Mouse (Mus musculus) layer of hippocampus, adult 11-12 months (tissue): ENCODE measurements around the gene Tbcel.
A peak's percentile ranks its signal among the peaks of the same experiment; 100 is the strongest.

Source experiments
- DNase-seq: peaks from one replicate; pipeline ENCODE4 v3.0.0; 2022; ENCODE audit warnings: low spot score

The Tbcel gene

GRCm38 (mm10) chr9:42507709-42508108 lies at the start of gene Tbcel:
TSS of gene Tbcel (minus strand) at chr9:42507809.
- DNase-seq: no peak

GRCm38 (mm10) chr9:42555186-42555585 lies 47.6 kb upstream of the Tbcel start:
- no peak for DNase-seq

GRCm38 (mm10) chr9:42550116-42550515 lies 42.5 kb upstream of the Tbcel start:
- peak; percentile 78 for DNase-seq

- no peak for DNase-seq
These were observed 41.4 kb upstream of the Tbcel start for GRCm38 (mm10) chr9:42548981-42549380.

GRCm38 (mm10) chr9:42544521-42544920 lies 36.9 kb upstream of the Tbcel start:
- DNase-seq: peak; percentile 31

GRCm38 (mm10) chr9:42533491-42533890 lies 25.9 kb upstream of the Tbcel start:
- DNase-seq: no peak

GRCm38 (mm10) chr9:42533041-42533440 lies 25.4 kb upstream of the Tbcel start:
- no peak for DNase-seq

GRCm38 (mm10) chr9:42531951-42532350 lies 24.3 kb upstream of the Tbcel start:
- no peak for DNase-seq

GRCm38 (mm10) chr9:42530221-42531152 lies 22.9 kb upstream of the Tbcel start:
- DNase-seq: peak; percentile 67

GRCm38 (mm10) chr9:42520587-42521084 lies 13.0 kb upstream of the Tbcel start:
- DNase-seq: peak; percentile 53

- DNase-seq: no peak
These were observed 10.6 kb upstream of the Tbcel start for GRCm38 (mm10) chr9:42518163-42518562.

GRCm38 (mm10) chr9:42513159-42513558 lies 5.5 kb upstream of the Tbcel start:
- DNase-seq: no peak

- no peak for DNase-seq
These were observed 4.7 kb upstream of the Tbcel start for GRCm38 (mm10) chr9:42512312-42512711.

GRCm38 (mm10) chr9:42508235-42508634 lies 626 bp upstream of the Tbcel start:
- DNase-seq: no peak

- no peak for DNase-seq
These were observed 587 bp downstream of the Tbcel start for GRCm38 (mm10) chr9:42507022-42507421.

- no peak for DNase-seq
These were observed 2.6 kb downstream of the Tbcel start for GRCm38 (mm10) chr9:42504971-42505510.

GRCm38 (mm10) chr9:42504559-42504958 lies 3.0 kb downstream of the Tbcel start:
- DNase-seq: no peak

GRCm38 (mm10) chr9:42503709-42504108 lies 3.9 kb downstream of the Tbcel start:
- no peak for DNase-seq

- DNase-seq: no peak
These were observed 11.3 kb downstream of the Tbcel start for GRCm38 (mm10) chr9:42496296-42496695.

- DNase-seq: peak; percentile 77
These were observed 15.8 kb downstream of the Tbcel start for GRCm38 (mm10) chr9:42491780-42492179.

- peak; percentile 39 for DNase-seq
These were observed 16.8 kb downstream of the Tbcel start for GRCm38 (mm10) chr9:42490589-42491382.

GRCm38 (mm10) chr9:42488071-42488470 lies 19.5 kb downstream of the Tbcel start:
- no peak for DNase-seq
